Mouse (Mus musculus) limb, embryonic 11.5 days (tissue): Measurements from ENCODE around the gene Olfr446. TPM values are rescaled to one million over a fixed set of nuclear protein-coding genes. Genes with fewer than 3 reads are reported as not detected.

ENCODE experiments used
- ATAC-seq: fragments of 200-750 bp; cut with Nextera tagmentation; 2 replicates; pipeline ENCODE4 v1.8.0; 2017; ENCODE audit warnings: low read depth; ENCODE audit not compliant: insufficient number of reproducible peaks, low FRiP score, low TSS enrichment
- DNase-seq: peaks from one replicate; pipeline ENCODE4 v3.0.0-alpha.2; 2015; ENCODE audit warnings: low spot score
- H3K27ac ChIP-seq: fragments of 300-500 bp; sonication (generic); replicated peaks from 2 replicates; pipeline ENCODE4 v1.5.1; 2014; ENCODE audit warnings: low read depth, mild to moderate bottlenecking, low read length
- H3K27me3 ChIP-seq: fragments of 300-500 bp; sonication (generic); 2 replicates; pipeline ENCODE4 v1.6.1; 2014; ENCODE audit warnings: mild to moderate bottlenecking, low read length, mixed read lengths; ENCODE audit not compliant: control insufficient read depth, insufficient read depth
- H3K36me3 ChIP-seq: fragments of 300-500 bp; sonication (generic); 2 replicates; pipeline ENCODE4 v1.6.1; 2014; ENCODE audit warnings: mild to moderate bottlenecking, low read length, moderate library complexity, mixed read lengths; ENCODE audit not compliant: control insufficient read depth, insufficient read depth
- H3K4me1 ChIP-seq: fragments of 300-500 bp; sonication (generic); 2 replicates; pipeline ENCODE4 v1.6.1; 2014; ENCODE audit warnings: low read length, mixed read lengths; ENCODE audit not compliant: control insufficient read depth, insufficient read depth
- H3K4me2 ChIP-seq: fragments of 300-500 bp; sonication (generic); 2 replicates; pipeline ENCODE4 v1.6.1; 2014; ENCODE audit warnings: low read depth, mild to moderate bottlenecking, moderate library complexity; ENCODE audit not compliant: severe bottlenecking
- H3K4me3 ChIP-seq: fragments of 300-500 bp; sonication (generic); 2 replicates; pipeline ENCODE4 v1.5.1; 2014; ENCODE audit warnings: low read depth, low read length
- H3K9ac ChIP-seq: fragments of 300-500 bp; sonication (generic); 2 replicates; pipeline ENCODE4 v1.6.1; 2014; ENCODE audit warnings: mild to moderate bottlenecking, low read length
- H3K9me3 ChIP-seq: fragments of 300-500 bp; sonication (generic); 2 replicates; pipeline ENCODE4 v1.6.1; 2016; ENCODE audit warnings: low read length; ENCODE audit not compliant: control insufficient read depth
- WGBS: fragments of 180-500 bp; shearing (Covaris S2); extraction: QIAGEN DNeasy Blood & Tissue Kit; methylation state at CpG from one replicate; pipeline ENCODE4 v1.1.7; 2014; 5-methylcytosine and 5-hydroxymethylcytosine counted together
- polyA plus RNA-seq: library from polyadenylated mRNA; unstranded; fragments of >200 nt; fragmentation: Nextera tagmentation; extraction: Ambion mirVana; gene quantifications from 2 replicates; pipeline ENCODE4 v1.2.1, GENCODE M21; 2014

Olfr446 gene
- polyA plus RNA-seq: not detected in 2 replicates

GRCm38 (mm10) chr6:42921077-42921476 lies at the start of gene Olfr446:
Gene Olfr446 (plus strand): TSS chr6:42921377.
- WGBS: 70% methylated on average over 2 of the region's 2 CpGs
- H3K27ac ChIP-seq: no peak within 1 kb of the TSS
- no peak within 1 kb of the TSS for H3K4me2 ChIP-seq
- no peak within 1 kb of the TSS for H3K4me3 ChIP-seq
- H3K36me3 ChIP-seq: no peaks in the 10 kb centered on the region
- H3K4me1 ChIP-seq: no peaks in the 10 kb centered on the region
- H3K9me3 ChIP-seq: no peaks in the 10 kb centered on the region
- H3K9ac ChIP-seq: no peak within 1 kb of the TSS
- ATAC-seq (no peak), DNase-seq (no peak)
- H3K27me3 ChIP-seq: no peaks in the 10 kb centered on the region

GRCm38 (mm10) chr6:42876323-42876722 lies 44.9 kb upstream of the Olfr446 start:
- H3K36me3 ChIP-seq: no peaks in the 10 kb centered on the region
- no peaks in the 10 kb centered on the region for H3K4me1 ChIP-seq
- no peak for ATAC-seq
- no peak for DNase-seq
- no peaks in the 10 kb centered on the region for H3K9me3 ChIP-seq
- no peak overlapping the region for H3K4me3 ChIP-seq
- no peaks in the 10 kb centered on the region for H3K27me3 ChIP-seq
- no peak overlapping the region for H3K9ac ChIP-seq
- H3K4me2 ChIP-seq: no peak overlapping the region
- H3K27ac ChIP-seq: no peak overlapping the region

- 79% methylated on average over 1 of the region's 1 CpGs for WGBS
- ATAC-seq: no peak
- no peaks in the 10 kb centered on the region for H3K36me3 ChIP-seq
These were observed 31.0 kb upstream of the Olfr446 start, which contains the start of gene Olfr448 for GRCm38 (mm10) chr6:42890141-42890540. Gene Olfr448 (plus strand): TSS chr6:42890441.

GRCm38 (mm10) chr6:42900345-42900744 lies 20.8 kb upstream of the Olfr446 start:
- no peaks in the 10 kb centered on the region for H3K36me3 ChIP-seq
- no peaks in the 10 kb centered on the region for H3K4me1 ChIP-seq
- H3K9me3 ChIP-seq: no peaks in the 10 kb centered on the region
- no peak for ATAC-seq
- H3K27me3 ChIP-seq: no peaks in the 10 kb centered on the region
- no peak for DNase-seq
- H3K4me3 ChIP-seq: no peak overlapping the region
- no peak overlapping the region for H3K9ac ChIP-seq
- no peak overlapping the region for H3K4me2 ChIP-seq
- no peak overlapping the region for H3K27ac ChIP-seq
- 45% methylated on average over 1 of the region's 1 CpGs for WGBS

More at GRCm38 (mm10) chr6:42890141-42890540, 31.0 kb upstream of the Olfr446 start, which contains the start of gene Olfr448:
- Histone ChIP-seq H3K4me1 (no peaks in the 10 kb centered on the region), H3K27me3 (no peaks in the 10 kb centered on the region), H3K9me3 (no peaks in the 10 kb centered on the region), H3K4me2 (no peak within 1 kb of the TSS), H3K9ac (no peak within 1 kb of the TSS), H3K4me3 (no peak within 1 kb of the TSS), H3K27ac (no peak within 1 kb of the TSS)
- DNase-seq: no peak

- H3K9ac ChIP-seq: no peak within 1 kb of the TSS
- no peaks in the 10 kb centered on the region for H3K9me3 ChIP-seq
- DNase-seq: no peak
- H3K4me1 ChIP-seq: no peaks in the 10 kb centered on the region
- H3K27me3 ChIP-seq: no peaks in the 10 kb centered on the region
- H3K36me3 ChIP-seq: no peaks in the 10 kb centered on the region
- no peak within 1 kb of the TSS for H3K4me2 ChIP-seq
- H3K27ac ChIP-seq: no peak within 1 kb of the TSS
- ATAC-seq: no peak
- H3K4me3 ChIP-seq: no peak within 1 kb of the TSS
These were observed 12.6 kb upstream of the Olfr446 start, which contains the start of gene Olfr447 for GRCm38 (mm10) chr6:42908578-42908977. Gene Olfr447 (plus strand): TSS chr6:42908878.

- DNase-seq: no peak
- H3K9me3 ChIP-seq: no peaks in the 10 kb centered on the region
These were observed 27.6 kb downstream of the Olfr446 start, which contains the start of gene Olfr444 for GRCm38 (mm10) chr6:42948767-42949166. Gene Olfr444 (plus strand): TSS chr6:42949067.

GRCm38 (mm10) chr6:42980377-42980776 lies 59.2 kb downstream of the Olfr446 start:
- H3K4me1 ChIP-seq: no peaks in the 10 kb centered on the region
- H3K36me3 ChIP-seq: no peaks in the 10 kb centered on the region
- ATAC-seq (no peak), DNase-seq (no peak)
- H3K27ac ChIP-seq: no peak overlapping the region
- no peak overlapping the region for H3K4me3 ChIP-seq
- H3K9ac ChIP-seq: no peak overlapping the region
- no peaks in the 10 kb centered on the region for H3K9me3 ChIP-seq
- H3K27me3 ChIP-seq: no peaks in the 10 kb centered on the region
- H3K4me2 ChIP-seq: no peak overlapping the region

More at GRCm38 (mm10) chr6:42948767-42949166, 27.6 kb downstream of the Olfr446 start, which contains the start of gene Olfr444:
- no peak within 1 kb of the TSS for H3K27ac ChIP-seq
- whole genome bisulfite sequencing: 77% methylated on average over 1 of the region's 1 CpGs
- no peak within 1 kb of the TSS for H3K4me2 ChIP-seq
- no peaks in the 10 kb centered on the region for H3K4me1 ChIP-seq
- H3K27me3 ChIP-seq: no peaks in the 10 kb centered on the region
- no peak within 1 kb of the TSS for H3K9ac ChIP-seq
- no peak for ATAC-seq
- H3K36me3 ChIP-seq: no peaks in the 10 kb centered on the region
- no peak within 1 kb of the TSS for H3K4me3 ChIP-seq

Other genes starting within 250 kb of the Olfr446 start
- 87.0 and 89.6 TPM in 2 replicates for gene Tcaf1, start 211.3 kb upstream of the Olfr446 start, polyA plus RNA-seq
- gene Olfr453, start 182.0 kb upstream of the Olfr446 start, polyA plus RNA-seq: not detected in 2 replicates
- not detected in 2 replicates for gene Olfr38, start 165.0 kb upstream of the Olfr446 start, polyA plus RNA-seq
- not detected in 2 replicates for gene Olfr452, start 136.3 kb upstream of the Olfr446 start, polyA plus RNA-seq
- not detected in 2 replicates for gene Olfr450, start 109.4 kb upstream of the Olfr446 start, polyA plus RNA-seq
- not detected in 2 replicates for gene Olfr449, start 87.0 kb upstream of the Olfr446 start, polyA plus RNA-seq
- gene Olfr448, start 30.9 kb upstream of the Olfr446 start, polyA plus RNA-seq: not detected in 2 replicates
- not detected in 2 replicates for gene Olfr447, start 12.5 kb upstream of the Olfr446 start, polyA plus RNA-seq
- gene Olfr444, start 27.7 kb downstream of the Olfr446 start, polyA plus RNA-seq: not detected in 2 replicates
- not detected in 2 replicates for gene Olfr441, start 185.0 kb downstream of the Olfr446 start, polyA plus RNA-seq
- gene Olfr237-ps1, start 225.2 kb downstream of the Olfr446 start, polyA plus RNA-seq: not detected in 2 replicates
- not detected in 2 replicates for gene Olfr437, start 241.9 kb downstream of the Olfr446 start, polyA plus RNA-seq